Mouse (Mus musculus): ENCODE results near the gene Mphosph10.

Mphosph10 gene

GRCm38 (mm10) chr7:64392122-64392818 lies at the start of gene Mphosph10, which contains the start of gene Mcee:
Gene Mphosph10 (minus strand): TSS chr7:64392268.
Gene Mcee (plus strand): TSS chr7:64392607.
- peak; percentile 94 for DNase-seq

- no peak for DNase-seq
Measured at GRCm38 (mm10) chr7:64440519-64440918, 48.5 kb upstream of the Mphosph10 start.

GRCm38 (mm10) chr7:64439595-64440518 lies 47.8 kb upstream of the Mphosph10 start:
- no peak for DNase-seq

- DNase-seq = peak; percentile 38
Measured at GRCm38 (mm10) chr7:64424861-64425260, 32.8 kb upstream of the Mphosph10 start.

DNA sequence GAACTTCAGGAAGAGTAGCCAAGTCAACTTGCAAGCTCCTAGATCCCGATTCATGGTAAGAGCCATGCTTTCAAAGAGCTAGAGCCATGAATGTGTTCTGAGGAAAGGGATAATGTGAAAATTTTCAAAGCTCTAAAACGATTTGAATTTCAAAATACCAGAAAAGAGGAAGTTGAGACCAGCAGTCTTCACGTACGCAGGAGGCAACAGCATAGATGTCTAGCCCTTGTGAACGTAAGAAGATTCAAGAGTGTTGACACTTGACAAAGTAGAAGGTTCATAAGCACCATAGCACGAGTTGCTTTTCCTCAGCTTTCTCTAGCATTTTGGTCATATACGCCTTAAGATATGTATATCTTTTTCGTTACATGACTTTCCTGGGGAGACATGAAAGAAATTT lies 11.9 kb upstream of the Mphosph10 start:
- no peak for DNase-seq

DNA sequence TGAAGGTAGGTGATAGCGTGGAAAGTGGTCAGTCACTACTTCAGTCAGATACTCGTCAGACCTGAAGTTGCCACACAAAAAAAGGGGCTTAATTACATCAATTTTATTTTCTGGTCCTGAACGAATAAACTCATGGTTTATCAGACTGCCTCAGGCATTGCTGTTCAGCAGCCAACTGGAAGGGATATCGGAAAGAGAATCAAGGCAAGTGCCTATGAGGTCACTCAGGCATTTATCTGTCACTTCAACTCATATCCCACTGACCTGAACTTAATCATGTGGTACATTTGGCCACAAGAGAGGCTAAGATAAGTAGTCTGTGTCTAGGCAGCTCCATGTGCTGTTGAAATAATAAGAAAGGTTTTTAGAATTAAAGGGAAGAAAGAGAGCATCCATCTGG lies 10.4 kb upstream of the Mphosph10 start:
- no peak for DNase-seq

DNA sequence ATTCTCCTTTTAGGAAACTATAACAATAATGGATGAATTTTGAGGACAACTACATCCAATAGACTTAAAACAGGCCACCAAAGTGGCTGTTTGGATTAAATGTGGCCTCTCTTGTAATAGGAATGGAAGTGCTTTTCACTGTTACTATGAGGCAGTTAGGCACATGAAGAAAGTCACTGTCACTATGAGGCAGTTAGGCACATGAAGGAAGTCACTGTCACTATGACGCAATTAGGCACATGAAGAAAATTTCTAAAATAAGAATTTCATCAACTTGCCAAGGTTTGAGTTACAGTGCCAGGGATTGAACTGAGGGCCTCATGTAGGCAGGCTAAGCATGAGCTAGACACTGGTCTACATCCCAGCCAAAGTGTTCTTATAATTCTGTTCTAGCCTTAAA lies 8.7 kb upstream of the Mphosph10 start:
- DNase-seq = no peak

- no peak for DNase-seq
Measured at GRCm38 (mm10) chr7:64392819-64393151, 717 bp upstream of the Mphosph10 start.

DNA sequence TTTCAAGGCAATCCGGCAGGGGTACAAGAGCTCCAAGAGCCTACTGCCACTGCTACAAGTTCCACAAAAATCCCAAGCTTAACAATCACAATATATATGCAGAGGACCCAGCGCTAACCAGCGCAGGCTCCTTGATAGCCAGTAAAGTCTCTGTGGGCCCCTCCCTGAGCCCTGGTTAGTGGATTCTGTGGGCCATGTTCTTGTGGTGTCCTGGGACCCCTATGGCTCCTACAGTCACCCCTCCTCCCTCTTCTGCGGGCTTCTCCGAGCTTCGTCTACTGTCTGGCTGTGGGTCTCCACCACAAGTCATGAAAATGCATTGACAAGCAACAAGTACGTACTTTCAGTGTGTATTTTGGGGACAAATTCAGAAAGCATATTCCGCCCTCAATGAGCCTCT lies 589 bp downstream of the Mphosph10 start:
- no peak for DNase-seq

GRCm38 (mm10) chr7:64373830-64374562 lies 18.1 kb downstream of the Mphosph10 start, which contains the start of gene Fan1:
Gene Fan1 (minus strand): TSS chr7:64374095.
- DNase-seq = peak; percentile 81

GRCm38 (mm10) chr7:64373147-64373829 lies 18.8 kb downstream of the Mphosph10 start:
- DNase-seq = no peak

DNA sequence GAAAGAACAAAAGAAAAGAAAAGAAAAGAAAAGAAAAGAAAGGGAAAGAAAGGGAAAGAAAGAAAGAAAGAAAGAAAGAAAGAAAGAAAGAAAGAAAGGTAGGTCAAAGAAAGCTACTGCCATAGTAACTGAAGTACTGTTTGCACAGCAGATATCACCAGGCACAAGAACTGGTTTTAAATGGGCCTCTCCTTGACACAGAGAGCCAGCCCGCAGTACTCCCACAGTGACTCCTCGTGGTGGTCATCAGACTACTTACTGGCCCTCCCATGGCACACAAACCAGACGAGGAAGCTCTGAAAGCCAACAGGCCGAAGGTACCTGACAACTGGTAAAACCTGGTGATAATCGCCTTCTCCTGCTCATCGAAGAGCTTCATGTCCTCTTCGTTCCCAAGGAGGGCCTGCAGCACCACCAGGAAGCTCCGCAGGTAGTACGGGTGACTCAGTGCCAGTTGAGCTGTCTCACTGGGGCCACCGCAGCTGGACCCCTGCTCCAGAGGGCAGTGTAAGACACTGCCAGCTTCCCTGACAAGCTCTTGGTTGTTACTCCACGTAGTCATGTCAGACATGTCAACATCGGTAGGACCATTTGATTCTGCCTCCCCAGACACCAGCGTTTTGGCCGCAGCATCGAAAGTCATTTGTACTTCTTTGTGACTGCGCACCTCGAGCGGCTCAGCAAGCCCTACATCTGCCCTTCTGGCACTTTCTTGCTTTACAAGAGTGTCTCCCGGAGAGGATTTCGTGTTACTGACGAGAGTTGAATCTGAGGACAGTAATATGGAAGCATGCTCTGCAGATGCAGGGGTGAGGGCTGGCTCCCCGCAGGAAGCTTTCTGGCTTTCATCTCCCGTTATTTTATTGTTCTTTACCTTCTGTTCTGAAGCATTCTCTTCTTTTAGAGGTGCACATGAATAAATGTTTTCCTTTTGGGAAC lies 19.9 kb downstream of the Mphosph10 start:
- DNase-seq = no peak

DNA sequence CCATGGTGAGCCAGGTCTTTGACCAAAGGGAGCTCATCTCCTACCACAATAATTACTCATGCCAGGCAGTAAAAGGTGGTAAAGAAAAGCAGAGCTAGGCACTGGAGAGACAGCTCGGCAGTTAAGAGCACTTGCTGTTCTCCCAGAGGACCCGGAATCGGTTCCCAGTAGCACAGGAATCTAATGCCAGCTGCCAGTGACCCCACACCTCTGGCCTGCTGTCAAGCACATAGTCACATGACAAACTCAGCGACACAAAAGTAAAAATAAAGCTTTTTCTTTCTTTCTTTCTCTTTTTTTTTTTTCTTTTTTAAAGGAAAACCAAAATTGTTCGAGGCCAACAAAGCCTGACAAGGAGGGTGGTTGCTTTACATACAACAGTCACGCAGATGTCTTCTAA lies 22.2 kb downstream of the Mphosph10 start:
- no peak for DNase-seq

DNA sequence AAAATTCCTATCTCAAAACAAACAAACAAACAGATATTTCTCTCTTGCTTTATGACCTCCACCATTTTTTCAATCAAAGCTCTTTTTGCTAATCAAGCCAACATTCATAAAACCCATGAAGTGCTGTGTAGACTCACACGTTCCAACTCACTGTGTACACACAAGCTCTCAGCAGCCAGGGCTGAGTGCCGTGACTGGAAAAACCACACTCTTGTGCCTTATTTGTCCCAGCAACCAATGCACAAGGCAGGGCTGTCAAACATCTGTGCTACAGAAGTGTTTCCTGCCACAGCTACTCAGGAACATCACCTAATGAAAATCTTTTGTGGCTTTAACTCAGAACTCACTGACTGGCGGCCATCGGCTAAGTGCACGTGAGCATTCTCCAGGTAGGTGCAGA lies 26.2 kb downstream of the Mphosph10 start:
- DNase-seq = no peak

DNA sequence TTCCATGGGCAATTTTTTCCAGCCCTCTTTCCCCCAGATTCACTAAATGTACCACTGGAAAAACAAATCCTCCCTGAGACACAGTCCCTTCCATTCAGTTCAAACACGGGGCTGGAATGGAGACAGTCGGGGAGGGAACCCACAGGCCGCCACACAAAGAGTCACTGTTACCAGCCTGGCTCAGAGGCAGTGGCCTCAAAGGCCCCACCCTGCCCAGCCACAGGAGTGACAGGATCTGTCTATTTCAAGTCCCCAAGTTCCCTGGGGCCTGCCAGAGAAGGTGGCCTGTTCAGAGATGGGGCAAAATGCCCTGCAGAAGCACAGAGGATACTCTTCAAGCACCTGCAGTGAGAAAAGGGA lies 31.5 kb downstream of the Mphosph10 start:
- no peak for DNase-seq

DNA sequence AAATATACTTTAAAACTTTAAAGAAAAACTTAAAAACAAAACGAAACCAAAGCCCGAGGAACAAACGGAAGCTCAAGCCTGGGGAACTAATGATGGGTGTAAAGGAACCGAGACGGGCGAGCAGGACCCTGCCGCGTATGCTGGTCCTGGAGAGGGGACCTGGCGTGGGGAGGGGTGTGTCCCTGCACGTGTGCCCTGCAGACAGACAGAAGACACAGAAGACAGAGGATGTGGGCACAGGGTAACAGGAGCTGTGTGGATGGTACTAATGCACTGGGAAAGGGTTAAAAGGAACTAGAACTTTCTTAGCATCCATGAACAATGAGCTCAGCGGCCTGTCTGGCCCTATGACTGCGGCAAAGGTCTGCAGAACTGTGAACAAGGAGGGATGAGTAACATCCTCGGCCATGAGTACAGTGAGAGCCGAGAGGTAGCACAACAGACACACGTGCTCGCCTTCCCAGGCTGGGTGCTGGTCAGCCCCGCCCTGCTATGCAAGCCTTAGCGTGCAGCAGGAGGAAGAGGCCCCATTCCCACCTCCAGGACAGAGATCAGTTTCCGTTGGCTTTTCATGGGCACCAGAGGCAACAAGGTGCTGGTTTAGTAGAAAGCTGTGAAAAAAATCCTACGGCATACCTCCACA lies 32.0 kb downstream of the Mphosph10 start:
- DNase-seq = no peak

GRCm38 (mm10) chr7:64358666-64359065 lies 33.4 kb downstream of the Mphosph10 start:
- DNase-seq = no peak

DNA sequence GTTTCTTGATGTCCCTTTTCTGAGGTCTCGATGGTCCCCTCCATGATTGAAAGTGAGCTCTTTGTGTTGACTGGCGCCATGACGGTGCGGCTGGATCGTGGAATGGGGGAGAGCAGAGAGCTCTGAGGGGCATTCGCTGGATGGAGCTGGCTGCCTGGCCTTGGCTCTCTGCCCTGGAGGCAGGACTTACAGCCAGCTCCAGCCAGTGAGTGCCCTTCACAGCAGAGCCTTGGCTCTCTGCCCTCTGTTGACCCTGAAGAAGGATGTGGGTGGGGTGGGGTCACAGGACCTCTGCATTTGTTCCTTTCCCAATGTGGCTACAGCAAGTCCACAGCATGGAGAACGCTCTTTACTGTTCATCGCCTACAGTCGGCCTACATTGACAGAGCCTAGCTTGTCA lies 34.7 kb downstream of the Mphosph10 start:
- DNase-seq = no peak

- DNase-seq = no peak
Measured at GRCm38 (mm10) chr7:64356661-64357060, 35.4 kb downstream of the Mphosph10 start.

DNA sequence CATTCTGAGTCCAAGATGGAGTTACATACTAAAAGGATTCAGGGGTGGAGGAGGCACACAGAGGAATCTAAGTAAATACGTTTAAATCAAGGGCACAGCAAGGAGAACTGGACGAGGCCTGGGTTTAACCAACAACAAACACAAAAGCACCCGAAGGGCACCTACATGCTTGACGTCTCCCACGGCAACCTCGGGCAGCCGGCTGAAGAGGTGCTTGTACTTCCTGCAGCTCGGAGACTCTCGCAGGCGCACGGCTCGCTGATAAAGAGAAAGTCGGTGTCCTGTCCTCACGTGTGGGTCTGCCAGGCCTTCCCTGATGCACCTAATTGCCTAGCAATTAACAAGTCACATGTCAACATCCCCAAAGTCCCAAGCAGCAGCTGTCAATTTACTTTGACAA lies 37.9 kb downstream of the Mphosph10 start:
- no peak for DNase-seq

DNA sequence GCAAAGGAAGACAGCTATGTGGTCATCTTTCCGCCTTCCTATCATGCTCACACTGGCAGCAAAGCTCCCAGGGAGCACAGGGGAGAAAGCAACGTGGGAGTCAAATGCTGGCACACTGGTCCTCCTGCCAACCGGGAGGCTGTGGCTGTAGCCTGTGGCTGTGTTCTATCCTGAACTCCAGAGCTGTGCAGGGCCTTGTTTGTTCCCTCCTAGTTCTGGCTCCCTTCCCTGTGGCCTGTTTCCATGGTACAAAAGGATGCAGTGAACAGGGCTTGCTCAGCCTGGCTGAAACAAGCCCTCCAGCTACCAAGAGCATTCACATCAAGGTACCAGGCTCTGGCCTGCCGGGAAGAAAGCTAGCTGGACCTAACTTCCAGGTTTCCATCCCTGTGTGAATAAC lies 41.0 kb downstream of the Mphosph10 start:
- peak; percentile 65 for DNase-seq
